Comparison of ENCODE assay signal across 8 mouse cellular contexts in the genomic region with DNA sequence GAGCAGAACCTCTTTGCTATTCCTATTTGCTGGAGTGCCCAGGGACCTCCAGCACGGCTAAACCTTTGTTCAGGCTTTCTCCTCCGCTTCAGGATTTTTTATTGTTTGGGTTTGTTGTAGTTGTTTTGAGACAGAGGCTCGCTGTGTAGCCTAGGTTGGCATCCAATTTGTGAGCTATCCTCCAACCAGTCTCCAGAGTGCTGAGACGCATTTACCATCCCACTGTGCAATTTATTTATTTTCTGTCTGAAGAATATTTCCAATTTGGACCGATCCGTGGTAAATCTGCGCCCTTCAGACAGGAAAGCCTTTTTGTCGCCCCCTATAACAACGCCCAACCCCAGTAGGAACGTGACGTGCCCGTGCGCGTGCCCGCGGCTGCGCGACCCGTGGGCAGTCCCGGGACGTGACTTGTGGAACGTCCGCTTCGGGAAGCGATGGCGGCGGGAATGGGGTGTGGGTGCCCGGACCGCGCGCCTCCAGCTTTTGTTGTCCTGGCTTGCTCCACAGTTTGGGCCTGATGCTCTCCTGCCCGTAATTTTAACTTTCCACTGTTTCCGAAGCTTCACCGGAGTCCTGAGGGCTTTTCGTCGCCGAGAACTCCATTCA. TPM values are rescaled to one million over a fixed set of nuclear protein-coding genes. Genes with fewer than 3 reads are reported as not detected.
DNase-seq lines count a peak whose midpoint lies in the region; ATAC-seq and TF ChIP-seq lines count a peak whose summit lies in the region.

No protein-coding gene starts in this region.

- ATAC-seq in granulocyte monocyte progenitor cell, adult 5-6 weeks (replicated peaks; ENCODE audit: poor library complexity, severe bottlenecking) = peak; percentile 61
- ATAC-seq in intestine, postnatal 0 days = peak; percentile 75
- no peak for ATAC-seq in activated CD4-positive, CD25-positive, alpha-beta regulatory T cell, adult 4 months

- peak; percentile 93 for DNase-seq in adrenal gland, postnatal 10 days
- peak; percentile 93 for DNase-seq in embryo, embryonic 9.5 days (ENCODE audit: extremely low spot score)
- DNase-seq in left cerebral cortex, postnatal 4 days = peak; percentile 96
- peak; percentile 93 for DNase-seq in midbrain, embryonic 10.5 days (ENCODE audit: low spot score)
- DNase-seq in skeletal muscle tissue, adult 2 months (ENCODE audit: low read depth, low spot score) = peak; percentile 91

- no peaks in the 10 kb centered on the region for H3K27me3 ChIP-seq in intestine, postnatal 0 days (replicated peaks; ENCODE audit: control insufficient read depth, insufficient read depth, low read length)
- H3K27me3 ChIP-seq in midbrain, embryonic 10.5 days (ENCODE audit: low read depth, poor library complexity, severe bottlenecking) = no peaks in the 10 kb centered on the region

- peak overlapping the region; percentile 98 for H3K27ac ChIP-seq in intestine, postnatal 0 days (ENCODE audit: low read depth, low read length)
- H3K27ac ChIP-seq in midbrain, embryonic 10.5 days (replicated peaks) = peak overlapping the region; percentile 96

- peak overlapping the region; percentile 95 for H3K4me3 ChIP-seq in intestine, postnatal 0 days (ENCODE audit: low read depth, low read length)
- peak overlapping the region; percentile 89 for H3K4me3 ChIP-seq in midbrain, embryonic 10.5 days

- peaks cover 2% of the 10 kb centered on the region; the same call in 1 of the 2 replicates for H3K36me3 ChIP-seq in intestine, postnatal 0 days (ENCODE audit: control insufficient read depth, insufficient read depth)
- H3K36me3 ChIP-seq in midbrain, embryonic 10.5 days = peaks cover 21% of the 10 kb centered on the region

- H3K9me3 ChIP-seq in intestine, postnatal 0 days (ENCODE audit: control insufficient read depth) = no peaks in the 10 kb centered on the region
- no peaks in the 10 kb centered on the region for H3K9me3 ChIP-seq in midbrain, embryonic 10.5 days (replicated peaks)

- H3K9ac ChIP-seq in intestine, postnatal 0 days (ENCODE audit: low read depth, low read length) = peak overlapping the region; percentile 95

- WGBS in intestine, postnatal 0 days = under 1% methylated on average over 37 of the region's 37 CpGs
- WGBS in midbrain, embryonic 10.5 days = under 1% methylated on average over 37 of the region's 37 CpGs

- peak overlapping the region; percentile 91 for H3K4me2 ChIP-seq in intestine, postnatal 0 days (replicated peaks; ENCODE audit: low read depth)

- H3K4me1 ChIP-seq in intestine, postnatal 0 days (replicated peaks; ENCODE audit: control insufficient read depth, insufficient read depth, low read length) = no peaks in the 10 kb centered on the region; the same call in 1 of the 2 replicates
- peaks cover 37% of the 10 kb centered on the region for H3K4me1 ChIP-seq in midbrain, embryonic 10.5 days

- peak; percentile 63 for TF ChIP-seq CTCF in intestine, postnatal 0 days (IDR thresholded peaks at IDR 0.05; ENCODE audit: low read depth)

- intact Hi-C loops in left cerebral cortex, postnatal 4 days (cut with DNase I) = no loop called here

RNA-seq across cellular contexts. Expression of gene Alkbh5, which starts 0.8 kb away (rescaled TPM):
- total RNA-seq in adrenal gland, postnatal 10 days (2021) = 10 to 100 TPM; 68.6 to 72.6 TPM
- total RNA-seq in granulocyte monocyte progenitor cell, adult 5-6 weeks (2014; fragmentation: Nextera tagmentation) = 24.3 and 27.9 TPM in 2 replicates
- total RNA-seq in granulocyte monocyte progenitor cell, adult 5-6 weeks (2017) = 24.9 and 31.7 TPM in 2 replicates
- 37.3 and 41.7 TPM in 2 replicates for polyA plus RNA-seq in intestine, postnatal 0 days (2015; fragmentation: Nextera tagmentation; extraction: Ambion mirVana)
- 10 to 100 TPM; 30.9 to 32.3 TPM for total RNA-seq in left cerebral cortex, postnatal 4 days (2021)
- polyA plus RNA-seq in midbrain, embryonic 10.5 days (2016; fragmentation: Nextera tagmentation; extraction: Ambion mirVana) = 34.4 TPM in 2 replicates
- polyA plus RNA-seq in activated CD4-positive, CD25-positive, alpha-beta regulatory T cell, adult 4 months (2017; shearing (Covaris generic)) = 10 to 100 TPM; 31.4 to 40.9 TPM
